Mouse (Mus musculus): Measurements from ENCODE around the gene Dnajb11.

Gene Dnajb11

GRCm38 (mm10) chr16:22883441-22883840 lies 25.8 kb downstream of the Dnajb11 start:
- no peak for DNase-seq

GRCm38 (mm10) chr16:22885356-22885755 lies 27.7 kb downstream of the Dnajb11 start:
- no peak for DNase-seq

- DNase-seq, result no peak
Measured at GRCm38 (mm10) chr16:22886726-22887125, 29.1 kb downstream of the Dnajb11 start.

GRCm38 (mm10) chr16:22888835-22889234 lies 31.2 kb downstream of the Dnajb11 start:
- DNase-seq, result no peak

GRCm38 (mm10) chr16:22889716-22890115 lies 32.1 kb downstream of the Dnajb11 start:
- no peak for DNase-seq

- DNase-seq, result no peak
Measured at GRCm38 (mm10) chr16:22890683-22891510, 33.3 kb downstream of the Dnajb11 start, which contains the start of gene Ahsg. Ahsg (plus strand) TSS chr16:22891277.

GRCm38 (mm10) chr16:22891733-22892154 lies 34.1 kb downstream of the Dnajb11 start:
- no peak for DNase-seq

GRCm38 (mm10) chr16:22894095-22894494 lies 36.5 kb downstream of the Dnajb11 start:
- no peak for DNase-seq

- no peak for DNase-seq
Measured at GRCm38 (mm10) chr16:22896618-22897017, 39.0 kb downstream of the Dnajb11 start.

- DNase-seq, result no peak
Measured at GRCm38 (mm10) chr16:22899346-22899745, 41.7 kb downstream of the Dnajb11 start.

GRCm38 (mm10) chr16:22899866-22900570 lies 42.4 kb downstream of the Dnajb11 start:
- DNase-seq, result no peak

- no peak for DNase-seq
Measured at GRCm38 (mm10) chr16:22901326-22901725, 43.7 kb downstream of the Dnajb11 start.

- no peak for DNase-seq
Measured at GRCm38 (mm10) chr16:22909290-22909689, 51.6 kb downstream of the Dnajb11 start.

GRCm38 (mm10) chr16:22911986-22912385 lies 54.3 kb downstream of the Dnajb11 start:
- DNase-seq, result no peak

- DNase-seq, result no peak
Measured at GRCm38 (mm10) chr16:22912886-22913285, 55.2 kb downstream of the Dnajb11 start.

GRCm38 (mm10) chr16:22914276-22914675 lies 56.6 kb downstream of the Dnajb11 start:
- DNase-seq, result no peak

GRCm38 (mm10) chr16:22918034-22918433 lies 60.4 kb downstream of the Dnajb11 start, which contains the start of gene Fetub:
Fetub (plus strand) TSS chr16:22918334.
- DNase-seq, result no peak

GRCm38 (mm10) chr16:22918664-22919312 lies 61.1 kb downstream of the Dnajb11 start:
- DNase-seq, result no peak

GRCm38 (mm10) chr16:22919971-22920854 lies 62.6 kb downstream of the Dnajb11 start:
- no peak for DNase-seq

GRCm38 (mm10) chr16:22921761-22922160 lies 64.1 kb downstream of the Dnajb11 start:
- no peak for DNase-seq

- no peak for DNase-seq
Measured at GRCm38 (mm10) chr16:22922433-22922832, 64.8 kb downstream of the Dnajb11 start.

Measured in cerebellum, adult 9-10 months (tissue).